Mouse (Mus musculus) hindbrain, embryonic 13.5 days (tissue): Measurements from ENCODE around the gene Camta1. TPM values are rescaled to one million over a fixed set of nuclear protein-coding genes. Genes with fewer than 3 reads are reported as not detected.

Experiments
- ATAC-seq: fragments of 200-750 bp; cut with Nextera tagmentation; 2 replicates; pipeline ENCODE4 v1.8.0; 2017; ENCODE audit warnings: moderate TSS enrichment; ENCODE audit not compliant: low FRiP score
- H3K27ac ChIP-seq: fragments of 300-500 bp; sonication (generic); 2 replicates; pipeline ENCODE4 v1.5.1; 2015; ENCODE audit warnings: inconsistent platforms, mild to moderate bottlenecking, moderate library complexity
- H3K27me3 ChIP-seq: fragments of 300-500 bp; sonication (generic); 2 replicates; pipeline ENCODE4 v1.6.1; 2015; ENCODE audit warnings: mild to moderate bottlenecking, inconsistent platforms
- H3K36me3 ChIP-seq: fragments of 300-500 bp; sonication (generic); 2 replicates; pipeline ENCODE4 v1.6.1; 2015; ENCODE audit warnings: mild to moderate bottlenecking, inconsistent platforms
- H3K4me1 ChIP-seq: fragments of 300-500 bp; sonication (generic); replicated peaks from 2 replicates; pipeline ENCODE4 v1.6.1; 2015; ENCODE audit warnings: inconsistent platforms
- H3K4me2 ChIP-seq: fragments of 300-500 bp; sonication (generic); 2 replicates; pipeline ENCODE4 v1.6.1; 2015; ENCODE audit warnings: inconsistent platforms, mild to moderate bottlenecking, moderate library complexity
- H3K4me3 ChIP-seq: fragments of 300-500 bp; sonication (generic); 2 replicates; pipeline ENCODE4 v1.5.1; 2015; ENCODE audit warnings: mild to moderate bottlenecking, inconsistent platforms
- H3K9ac ChIP-seq: fragments of 300-500 bp; sonication (generic); 2 replicates; pipeline ENCODE4 v1.6.1; 2015; ENCODE audit warnings: mild to moderate bottlenecking, inconsistent platforms
- H3K9me3 ChIP-seq: fragments of 300-500 bp; sonication (generic); 2 replicates; pipeline ENCODE4 v1.6.1; 2016; ENCODE audit warnings: inconsistent platforms
- WGBS: fragments of 180-500 bp; shearing (Covaris S2); methylation state at CpG from one replicate; pipeline ENCODE4 v1.1.7; 2015; 5-methylcytosine and 5-hydroxymethylcytosine counted together
- polyA plus RNA-seq: library from polyadenylated mRNA; unstranded; fragments of >200 nt; fragmentation: Nextera tagmentation; extraction: Ambion mirVana; gene quantifications from 2 replicates; pipeline ENCODE4 v1.2.1, GENCODE M21; 2015

Camta1 gene
- polyA plus RNA-seq, 1 experiment from 2014 or later = 159 TPM

DNA sequence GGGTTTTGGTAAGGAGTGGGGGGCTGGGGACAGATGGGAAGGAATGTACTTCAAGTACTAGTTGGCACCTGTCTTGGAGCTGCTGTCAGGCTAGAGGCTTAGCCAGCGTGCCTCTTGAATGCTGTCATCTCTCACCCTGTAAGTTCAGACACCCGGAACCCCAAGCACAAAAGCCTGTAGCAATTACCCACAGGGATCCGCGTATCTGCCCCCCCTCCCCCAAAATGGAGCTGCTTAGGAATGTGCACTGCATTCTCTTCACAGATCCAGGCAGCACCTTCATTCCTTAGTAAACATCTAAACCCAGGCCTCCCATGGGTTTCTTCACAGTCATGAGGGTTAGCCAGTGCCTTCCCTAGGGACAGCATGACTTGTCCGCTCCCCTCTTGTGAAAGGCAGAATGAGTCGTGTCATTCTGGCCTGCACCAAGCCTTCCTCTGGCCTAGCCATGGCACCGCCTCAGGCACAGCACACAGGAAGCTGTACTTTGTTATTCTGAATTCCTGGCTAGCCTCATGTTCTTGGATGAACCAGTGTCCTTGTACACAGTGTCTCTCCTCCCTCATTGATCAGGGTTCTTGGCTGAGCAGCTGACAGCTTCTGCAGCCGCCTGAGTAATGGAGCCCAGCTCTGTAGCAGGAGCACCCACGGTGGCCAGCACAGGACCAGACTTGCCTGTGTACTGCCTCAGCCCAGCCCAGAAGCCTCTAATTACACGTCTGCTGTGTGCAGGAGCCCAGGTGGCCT lies 990.1 kb downstream of the Camta1 start:
- WGBS = 22% methylated on average over 10 of the region's 10 CpGs
- Histone ChIP-seq H3K36me3 (peaks cover 20% of the 10 kb centered on the region), H3K4me3 (no peak overlapping the region), H3K9ac (peak overlapping the region; percentile 49), H3K27me3 (no peaks in the 10 kb centered on the region), H3K9me3 (no peaks in the 10 kb centered on the region), H3K4me2 (no peak overlapping the region), H3K27ac (peak overlapping the region; percentile 83), H3K4me1 (peaks cover 22% of the 10 kb centered on the region)
- peak; percentile 82 for ATAC-seq

DNA sequence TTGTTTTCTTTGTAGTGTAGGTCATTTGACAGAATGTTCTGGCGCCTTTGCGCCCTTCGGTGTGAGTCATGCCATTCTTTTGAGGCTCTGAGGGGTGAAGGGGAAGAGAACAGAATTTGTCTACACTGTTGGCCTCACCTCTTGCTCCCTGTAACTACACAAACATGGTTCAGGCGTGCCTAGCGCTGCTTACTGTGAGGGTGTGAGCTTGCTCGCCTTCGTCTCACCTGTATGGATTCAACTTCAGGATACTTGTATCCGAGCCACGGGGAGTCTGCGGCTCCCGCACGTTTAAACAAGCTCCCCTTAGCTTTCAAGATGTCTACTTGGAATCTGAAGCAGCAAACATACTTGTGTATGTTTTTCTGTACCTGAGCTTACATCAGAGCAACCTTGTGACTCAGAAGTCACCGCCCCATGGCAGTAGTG lies 990.7 kb downstream of the Camta1 start:
- ATAC-seq = no peak
- 87% methylated on average over 13 of the region's 13 CpGs for WGBS
- Histone ChIP-seq H3K36me3 (peaks cover 26% of the 10 kb centered on the region), H3K9ac (peak overlapping the region; percentile 49; the same call in 1 of the 2 replicates), H3K9me3 (no peaks in the 10 kb centered on the region), H3K4me2 (no peak overlapping the region), H3K4me1 (peaks cover 22% of the 10 kb centered on the region), H3K4me3 (no peak overlapping the region), H3K27me3 (no peaks in the 10 kb centered on the region), H3K27ac (peak overlapping the region; percentile 83)

- H3K27me3 ChIP-seq = no peaks in the 10 kb centered on the region
- H3K36me3 ChIP-seq = peaks cover 31% of the 10 kb centered on the region
- H3K4me3 ChIP-seq = no peak overlapping the region
- peaks cover 26% of the 10 kb centered on the region for H3K4me1 ChIP-seq
- no peaks in the 10 kb centered on the region for H3K9me3 ChIP-seq
- H3K27ac ChIP-seq = no peak overlapping the region
- 0 out of 2 replicates have a peak overlapping the region, but pooled peaks have one; percentile 29 for H3K9ac ChIP-seq
- ATAC-seq = no peak
- WGBS = 77% methylated on average over 17 of the region's 17 CpGs
- H3K4me2 ChIP-seq = no peak overlapping the region
Observed at GRCm38 (mm10) chr4:150869276-150870197, 992.1 kb downstream of the Camta1 start.

DNA sequence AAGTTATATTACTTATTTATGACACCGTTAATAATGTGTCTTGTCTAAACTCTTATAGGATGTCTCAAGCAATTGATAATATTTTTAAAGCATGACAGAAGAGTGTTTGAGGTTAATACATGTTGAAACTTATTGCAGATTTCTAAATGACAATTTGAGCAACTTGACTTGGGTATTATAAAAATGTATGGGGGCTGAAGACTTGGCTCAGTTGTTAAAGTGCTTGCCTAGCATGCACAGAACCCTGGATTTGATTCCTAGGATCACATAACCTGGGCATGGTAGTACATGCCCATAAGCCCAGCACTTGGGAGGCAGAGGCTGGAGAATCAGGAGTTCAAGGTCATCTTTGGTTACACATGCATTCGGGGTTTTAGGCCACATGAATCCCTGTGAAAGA lies 992.8 kb downstream of the Camta1 start:
- Histone ChIP-seq H3K4me2 (no peak overlapping the region), H3K27ac (no peak overlapping the region), H3K27me3 (no peaks in the 10 kb centered on the region), H3K4me3 (no peak overlapping the region), H3K36me3 (peaks cover 31% of the 10 kb centered on the region), H3K4me1 (peaks cover 28% of the 10 kb centered on the region), H3K9ac (no peak overlapping the region), H3K9me3 (no peaks in the 10 kb centered on the region)
- no peak for ATAC-seq
- 80% methylated on average over 2 of the region's 2 CpGs for WGBS

GRCm38 (mm10) chr4:150868161-150868560 lies 993.5 kb downstream of the Camta1 start:
- H3K9ac ChIP-seq = no peak overlapping the region
- no peak for ATAC-seq
- WGBS = 80% methylated on average over 6 of the region's 6 CpGs
- H3K36me3 ChIP-seq = peaks cover 31% of the 10 kb centered on the region
- no peaks in the 10 kb centered on the region for H3K9me3 ChIP-seq
- H3K27me3 ChIP-seq = no peaks in the 10 kb centered on the region
- no peak overlapping the region for H3K4me2 ChIP-seq
- H3K4me3 ChIP-seq = no peak overlapping the region
- H3K4me1 ChIP-seq = peaks cover 28% of the 10 kb centered on the region
- H3K27ac ChIP-seq = no peak overlapping the region

Other genes starting within 250 kb of the Camta1 start
- 84.3 and 86.5 TPM in 2 replicates for gene Dnajc11, start 71.8 kb upstream of the Camta1 start, polyA plus RNA-seq
- 35.9 and 36.7 TPM in 2 replicates for gene Thap3, start 127.1 kb upstream of the Camta1 start, polyA plus RNA-seq
- gene Phf13, start 134.4 kb upstream of the Camta1 start, polyA plus RNA-seq = 18.4 and 20.0 TPM in 2 replicates
- gene Klhl21, start 146.9 kb upstream of the Camta1 start, polyA plus RNA-seq = 3.2 and 3.7 TPM in 2 replicates
- 17.1 and 19.6 TPM in 2 replicates for gene Zbtb48, start 165.8 kb upstream of the Camta1 start, polyA plus RNA-seq
- 1.5 and 1.6 TPM in 2 replicates for gene Tas1r1, start 176.7 kb upstream of the Camta1 start, polyA plus RNA-seq
- 23.3 and 25.8 TPM in 2 replicates for gene Nol9, start 177.4 kb upstream of the Camta1 start, polyA plus RNA-seq
- 10.2 and 10.9 TPM in 2 replicates for gene Plekhg5, start 210.6 kb upstream of the Camta1 start, polyA plus RNA-seq